8 mouse cellular contexts compared by ENCODE assay signal in genomic region chr6:50112775-50113174, GRCm38 (mm10). TPM values are rescaled to one million over a fixed set of nuclear protein-coding genes. Genes with fewer than 3 reads are reported as not detected.
DNase-seq lines count a peak whose midpoint lies in the region; ATAC-seq and TF ChIP-seq lines count a peak whose summit lies in the region.

No protein-coding gene starts in this region.

- ATAC-seq in embryonic facial prominence, embryonic 15.5 days (ENCODE audit: insufficient number of reproducible peaks, low FRiP score, low TSS enrichment, low read depth) = peak; percentile 80
- ATAC-seq in limb, embryonic 13.5 days (ENCODE audit: low FRiP score, low read depth) = peak; percentile 84
- peak; percentile 63 for ATAC-seq in midbrain, embryonic 16.5 days

- WGBS in embryonic facial prominence, embryonic 15.5 days = under 1% methylated on average over 8 of the region's 8 CpGs
- under 1% methylated on average over 8 of the region's 8 CpGs for WGBS in limb, embryonic 13.5 days
- under 1% methylated on average over 8 of the region's 8 CpGs for WGBS in midbrain, embryonic 16.5 days
- WGBS in spleen, adult 2 months = 3% methylated on average over 8 of the region's 8 CpGs

- H3K4me3 ChIP-seq in embryonic facial prominence, embryonic 15.5 days (replicated peaks) = 0 out of 2 replicates have a peak overlapping the region, but pooled peaks have one; percentile 11
- H3K4me3 ChIP-seq in limb, embryonic 13.5 days = 0 out of 2 replicates have a peak overlapping the region, but pooled peaks have one; percentile 12
- H3K4me3 ChIP-seq in midbrain, embryonic 16.5 days (ENCODE audit: low read depth, low read length) = peak overlapping the region; percentile 17; the same call in 1 of the 2 replicates
- H3K4me3 ChIP-seq in spleen, adult 2 months (ENCODE audit: extremely low read depth, insufficient read depth, insufficient read length) = no peak overlapping the region

- no peak overlapping the region for H3K27ac ChIP-seq in embryonic facial prominence, embryonic 15.5 days (replicated peaks)
- no peak overlapping the region for H3K27ac ChIP-seq in limb, embryonic 13.5 days
- H3K27ac ChIP-seq in midbrain, embryonic 16.5 days (ENCODE audit: low read length) = peak overlapping the region; percentile 46; the same call in 1 of the 2 replicates
- no peak overlapping the region for H3K27ac ChIP-seq in spleen, adult 2 months (ENCODE audit: insufficient read depth, low read length)

- H3K4me1 ChIP-seq in embryonic facial prominence, embryonic 15.5 days = peaks cover 8% of the 10 kb centered on the region
- H3K4me1 ChIP-seq in limb, embryonic 13.5 days = peaks cover 11% of the 10 kb centered on the region
- peaks cover 25% of the 10 kb centered on the region for H3K4me1 ChIP-seq in midbrain, embryonic 16.5 days (ENCODE audit: control insufficient read depth, insufficient read depth, low read length)
- peaks cover 3% of the 10 kb centered on the region; the same call in 1 of the 2 replicates for H3K4me1 ChIP-seq in spleen, adult 2 months (ENCODE audit: control insufficient read depth, insufficient read depth, insufficient read length)

- peak overlapping the region; percentile 29 for H3K4me2 ChIP-seq in embryonic facial prominence, embryonic 15.5 days (replicated peaks)
- H3K4me2 ChIP-seq in limb, embryonic 13.5 days (replicated peaks) = peak overlapping the region; percentile 50
- peak overlapping the region; percentile 53 for H3K4me2 ChIP-seq in midbrain, embryonic 16.5 days (ENCODE audit: low read length)

- H3K9ac ChIP-seq in embryonic facial prominence, embryonic 15.5 days = no peak overlapping the region
- no peak overlapping the region for H3K9ac ChIP-seq in limb, embryonic 13.5 days
- H3K9ac ChIP-seq in midbrain, embryonic 16.5 days (ENCODE audit: low read depth, low read length) = peak overlapping the region; percentile 21; the same call in 1 of the 2 replicates

- 0 out of 2 replicates have a peak, but pooled peaks cover 5% of the 10 kb centered on the region for H3K27me3 ChIP-seq in embryonic facial prominence, embryonic 15.5 days
- H3K27me3 ChIP-seq in limb, embryonic 13.5 days = no peaks in the 10 kb centered on the region
- no peaks in the 10 kb centered on the region for H3K27me3 ChIP-seq in midbrain, embryonic 16.5 days (ENCODE audit: control insufficient read depth, insufficient read depth, low read depth, low read length)
- peaks cover 6% of the 10 kb centered on the region for H3K27me3 ChIP-seq in spleen, adult 2 months (ENCODE audit: control insufficient read depth, insufficient read depth, low read length)

- DNase-seq in 416B (ENCODE audit: low read depth) = peak; percentile 93
- peak; percentile 68 to 87 for DNase-seq in adrenal gland, postnatal 4 days (ENCODE audit: low spot score in 2 of 2)
- DNase-seq in heart, adult 9 months (ENCODE audit: low spot score in 2 of 2) = peak; percentile 89 to 93
- peak; percentile 97 for DNase-seq in kidney, adult 9 months
- peak; percentile 66 to 83 for DNase-seq in spleen, adult 2 months (ENCODE audit: low read depth in 1 of 2, low spot score in 2 of 2)

- no peaks in the 10 kb centered on the region for H3K36me3 ChIP-seq in embryonic facial prominence, embryonic 15.5 days
- H3K36me3 ChIP-seq in limb, embryonic 13.5 days = no peaks in the 10 kb centered on the region
- H3K36me3 ChIP-seq in midbrain, embryonic 16.5 days (ENCODE audit: control insufficient read depth, insufficient read depth, low read length) = no peaks in the 10 kb centered on the region
- H3K36me3 ChIP-seq in spleen, adult 2 months (ENCODE audit: control insufficient read depth, insufficient read depth, low read length) = no peaks in the 10 kb centered on the region

- peak; percentile 72; the same call in 1 of the 2 replicates for TF ChIP-seq CTCF in spleen, adult 2 months (IDR thresholded peaks at IDR 0.05; ENCODE audit: extremely low read depth, insufficient read depth, insufficient read length, insufficient replicate concordance)

- TF ChIP-seq POLR2A in spleen, adult 2 months (IDR thresholded peaks at IDR 0.05; ENCODE audit: low read depth, low read length) = no peak

- H3K9me3 ChIP-seq in embryonic facial prominence, embryonic 15.5 days (replicated peaks) = no peaks in the 10 kb centered on the region
- no peaks in the 10 kb centered on the region for H3K9me3 ChIP-seq in limb, embryonic 13.5 days
- H3K9me3 ChIP-seq in midbrain, embryonic 16.5 days (replicated peaks; ENCODE audit: control insufficient read depth, low read length, poor library complexity, severe bottlenecking) = no peaks in the 10 kb centered on the region

RNA-seq across cellular contexts. Expression of gene Mpp6, which starts 2.7 kb away (rescaled TPM):
- 10 to 100 TPM; 58.8 to 62.9 TPM for total RNA-seq in adrenal gland, postnatal 4 days (2021)
- polyA plus RNA-seq in embryonic facial prominence, embryonic 15.5 days (2015; fragmentation: Nextera tagmentation; extraction: Ambion mirVana) = 54.1 and 55.3 TPM in 2 replicates
- polyA plus RNA-seq in limb, embryonic 13.5 days (2015; fragmentation: Nextera tagmentation; extraction: Ambion mirVana) = 74.2 and 77.1 TPM in 2 replicates
- 54.1 and 62.1 TPM in 2 replicates for polyA plus RNA-seq in midbrain, embryonic 16.5 days (2015; fragmentation: Nextera tagmentation; extraction: Ambion mirVana)
- 5.8 and 7.0 TPM in 2 replicates for polyA plus RNA-seq in spleen, adult 2 months (2012; rRNA removed)
